Comparison of ENCODE assay signal across 11 mouse cellular contexts in genomic region chr19:27627626-27628025, GRCm38 (mm10).
"Had no signal": no experiment of that assay in that cellular context is flagged by ENCODE, and none has a peak within 500 bp of the region (broad histone marks: within the 10 kb centered on the region; RNA-seq: fewer than 3 reads in every experiment).

No protein-coding gene starts in this region.

- H3K9ac ChIP-seq: liver, embryonic 13.5 days had no signal

- H3K9me3 ChIP-seq: liver, embryonic 13.5 days had no signal

- H3K27ac ChIP-seq: left cerebral cortex, adult 2 months; liver, embryonic 13.5 days had no signal

- H3K36me3 ChIP-seq: liver, embryonic 13.5 days had no signal

- H3K4me3 ChIP-seq: left cerebral cortex, adult 2 months; liver, embryonic 13.5 days had no signal

- H3K4me1 ChIP-seq: liver, embryonic 13.5 days had no signal

- H3K27me3 ChIP-seq: liver, embryonic 13.5 days had no signal

- DNase-seq: kidney, postnatal 10 days; layer of hippocampus, postnatal 36 days; liver, embryonic 13.5 days; lung, adult 2 months; lung, postnatal 14 days; lung, postnatal 4 days; midbrain, embryonic 14.5 days; thymus, adult 2 months; thymus, postnatal 14 days had no signal

- H3K4me2 ChIP-seq: liver, embryonic 13.5 days; midbrain, embryonic 11.5 days had no signal
